Mouse (Mus musculus) liver (tissue): Measurements from ENCODE around the gene Methig1.
A peak's percentile ranks its signal among the peaks of the same experiment; 100 is the strongest.

Experiments
- DNase-seq: peaks from one replicate; pipeline ENCODE4 v3.0.0-alpha.2; 2020; ENCODE audit warnings: mixed read lengths

The Methig1 gene

DNA sequence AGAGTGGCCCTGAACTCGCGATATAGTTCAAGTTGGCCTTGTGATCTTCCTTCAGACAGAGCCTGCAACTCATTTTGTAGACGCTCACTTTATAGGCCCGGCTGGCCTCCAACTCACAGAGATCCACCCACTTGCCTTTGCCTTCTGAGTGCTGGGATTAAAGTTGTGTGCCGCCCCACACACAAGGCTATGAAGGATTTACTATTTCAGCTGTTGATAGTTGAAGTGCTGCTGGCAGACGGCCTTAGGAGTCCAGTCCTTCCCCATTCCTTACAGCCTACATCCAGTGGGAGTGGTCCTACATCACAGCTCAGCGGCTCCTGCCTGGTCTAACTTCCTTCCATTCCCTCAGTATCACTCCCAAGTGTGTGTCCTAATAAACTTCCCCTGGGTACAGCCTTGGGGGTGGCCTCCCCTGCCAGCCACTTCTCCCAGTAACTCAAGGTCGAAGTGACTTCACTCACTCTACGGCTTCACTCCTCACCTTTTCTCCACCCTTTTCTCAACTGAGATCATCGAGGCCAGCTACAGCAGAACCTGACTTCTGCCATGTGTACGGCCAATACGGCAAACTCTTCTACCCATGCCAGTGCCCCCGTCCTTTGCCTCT, 75.5 kb downstream of the Methig1 start:
- no peak for DNase-seq

DNA sequence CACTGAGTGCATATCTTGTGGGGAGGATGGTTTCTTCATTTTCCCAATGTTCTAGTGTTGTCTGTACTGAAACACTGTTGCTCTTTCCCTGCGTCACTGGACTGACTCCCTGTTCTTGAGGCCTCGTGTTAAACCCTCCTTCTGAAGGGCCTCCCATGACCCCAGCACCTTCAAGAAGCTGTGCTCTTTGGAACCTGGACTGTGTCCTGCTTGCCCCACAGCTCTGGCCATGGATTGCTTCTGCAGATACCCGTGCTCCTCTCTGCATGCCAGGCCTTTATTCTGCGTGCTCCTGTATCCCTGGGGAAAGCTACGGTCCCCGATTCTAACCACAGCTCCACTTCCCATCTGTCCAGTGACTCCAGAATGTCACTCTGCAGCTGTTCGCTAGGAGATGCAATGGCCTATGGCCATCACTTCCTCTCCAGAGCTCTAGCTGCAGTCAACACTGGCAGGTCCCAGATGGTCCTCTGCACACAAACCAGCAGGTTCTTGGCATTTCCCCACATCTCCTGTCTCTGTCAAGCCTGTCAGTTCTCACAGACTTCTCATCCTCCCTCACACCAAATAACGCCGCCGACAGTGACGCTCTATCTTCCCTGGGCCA, 77.1 kb downstream of the Methig1 start:
- DNase-seq, result no peak

DNA sequence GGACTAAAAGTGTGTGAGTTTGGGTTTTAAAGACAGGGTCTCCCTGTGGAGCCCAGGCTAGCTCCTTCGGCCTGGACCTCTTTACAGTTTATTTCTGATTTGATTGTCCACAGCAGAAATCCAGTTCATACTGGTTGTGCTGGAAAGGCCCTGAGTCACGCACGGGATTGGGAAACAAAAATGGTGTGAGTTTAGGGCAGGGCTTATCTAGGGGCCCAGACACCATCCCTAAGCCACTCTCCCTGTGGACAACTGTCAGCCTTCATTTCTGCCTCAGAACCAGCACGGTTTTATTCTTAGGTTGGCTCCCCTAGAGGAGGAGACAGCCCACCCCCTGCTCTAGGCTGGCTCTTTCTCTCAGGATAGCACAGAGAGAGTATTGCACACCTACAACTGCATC, 80.3 kb downstream of the Methig1 start:
- peak; percentile 65 for DNase-seq
